Mouse (Mus musculus) T-helper 17 cell (primary cell): ENCODE results near the gene Lhfpl3.
"Not testable (repeated sequence)": the region's sequence is repeated elsewhere in the genome, so short reads cannot be mapped to it uniquely, and the experiment has no call there.

Source experiments
- in situ Hi-C, 2 experiments: fragments of 300-600 bp; cut with MboI, MseI; formaldehyde crosslinking; loops; 1 replicate in 1 of 2; 2 replicates in 1 of 2; pipeline ENCODE4 v1.15.1; 2025; ENCODE audit warnings: high pct_unique_total_duplicates in 2 of 2

The Lhfpl3 gene

DNA sequence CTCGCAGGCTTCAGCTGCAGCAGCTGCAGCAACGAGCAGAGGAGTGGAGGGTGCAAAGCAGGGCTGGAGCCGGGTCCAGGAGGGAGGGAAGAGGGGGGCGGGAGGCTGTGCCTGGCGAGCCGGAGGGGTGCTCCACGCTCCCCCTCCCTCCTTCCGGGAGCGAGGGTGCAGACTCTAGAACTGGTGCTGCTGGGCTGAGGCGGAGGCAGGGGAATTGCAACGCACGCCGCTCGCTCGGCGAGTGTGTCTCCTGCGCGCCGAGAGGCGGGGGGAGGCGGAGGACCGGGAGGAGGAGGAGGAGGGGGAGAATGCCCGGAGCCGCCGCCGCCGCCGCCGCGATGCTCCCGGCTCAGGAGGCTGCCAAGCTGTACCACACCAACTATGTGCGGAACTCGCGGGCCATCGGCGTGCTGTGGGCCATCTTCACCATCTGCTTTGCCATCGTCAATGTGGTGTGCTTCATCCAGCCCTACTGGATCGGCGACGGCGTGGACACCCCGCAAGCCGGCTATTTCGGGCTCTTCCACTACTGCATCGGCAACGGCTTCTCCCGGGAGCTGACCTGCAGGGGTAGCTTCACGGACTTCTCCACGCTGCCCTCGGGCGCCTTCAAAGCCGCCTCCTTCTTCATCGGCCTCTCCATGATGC is at the start of gene Lhfpl3:
Gene Lhfpl3, plus strand, starts transcription at position 175 of the 648 bp plus-strand sequence.
- in situ Hi-C loops: loop anchor here (10.0 kb wide), 2 partner anchors 459 to 469 kb away; no protein-coding TSS in a partner anchor

DNA sequence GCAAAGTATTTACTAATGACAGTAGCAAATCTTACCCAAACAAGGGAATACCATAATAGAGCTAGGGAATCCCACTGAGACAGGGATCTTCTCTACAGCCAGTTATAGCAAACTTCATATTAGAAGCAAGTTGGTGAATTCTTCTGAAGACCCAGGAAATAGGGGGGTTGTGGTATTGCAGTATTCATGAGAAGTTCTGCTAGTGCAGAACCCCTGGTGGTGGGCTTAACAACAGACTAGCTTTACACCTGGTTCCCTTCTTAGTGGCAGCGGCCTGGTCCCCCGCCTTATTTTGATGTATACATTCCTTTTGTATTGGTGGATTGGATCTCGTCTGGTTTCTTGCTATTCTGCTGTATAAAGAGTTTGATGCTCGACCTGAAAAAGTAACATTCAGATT is 39.6 kb upstream of the Lhfpl3 start:
- in situ Hi-C loops: not testable (repeated sequence)

DNA sequence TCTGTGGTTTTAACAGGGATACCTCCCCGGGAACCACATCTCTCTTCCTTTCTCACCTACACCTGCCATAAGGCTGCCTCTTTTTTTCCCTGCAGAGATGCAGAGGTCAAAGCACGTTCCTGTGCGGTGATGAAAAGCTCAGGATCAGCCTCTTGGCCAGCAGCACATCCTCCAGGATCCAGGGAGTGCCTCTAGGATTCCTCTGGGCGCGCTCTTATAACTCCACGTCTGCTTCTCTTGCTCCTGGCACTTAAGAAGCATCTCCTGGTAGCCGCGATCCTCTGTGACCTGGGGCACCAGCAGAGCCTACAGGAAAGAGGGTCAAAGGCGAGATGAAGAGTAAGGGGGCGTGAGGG is 352 bp upstream of the Lhfpl3 start:
- in situ Hi-C loops: loop anchor here (10.0 kb wide), 2 partner anchors 459 to 469 kb away; no protein-coding TSS in a partner anchor

DNA sequence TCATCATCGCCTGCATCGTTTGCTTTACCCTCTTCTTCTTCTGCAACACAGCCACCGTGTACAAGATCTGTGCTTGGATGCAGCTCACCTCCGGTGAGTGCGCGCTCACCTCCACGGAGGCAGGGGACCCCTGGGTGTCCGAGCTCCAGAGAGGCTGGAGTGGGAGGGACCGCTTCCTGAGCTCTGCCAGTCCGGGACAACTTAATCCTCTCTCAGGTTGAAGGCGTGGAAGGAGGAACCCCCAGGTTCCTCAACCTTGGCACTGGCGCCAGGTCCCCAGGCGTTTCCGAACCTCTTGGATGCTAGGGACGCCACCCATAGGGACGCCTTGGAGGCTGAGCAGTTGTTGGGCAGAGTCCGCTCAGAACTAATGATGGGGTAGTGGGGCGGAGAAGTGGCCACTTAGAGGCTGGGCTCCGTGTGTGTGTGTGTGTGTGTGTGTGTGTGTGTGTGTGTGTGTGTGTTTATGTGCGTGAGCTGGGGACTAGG is 718 bp downstream of the Lhfpl3 start:
- in situ Hi-C loops: loop anchor here (10.0 kb wide), 2 partner anchors 458 to 468 kb away; no protein-coding TSS in a partner anchor

DNA sequence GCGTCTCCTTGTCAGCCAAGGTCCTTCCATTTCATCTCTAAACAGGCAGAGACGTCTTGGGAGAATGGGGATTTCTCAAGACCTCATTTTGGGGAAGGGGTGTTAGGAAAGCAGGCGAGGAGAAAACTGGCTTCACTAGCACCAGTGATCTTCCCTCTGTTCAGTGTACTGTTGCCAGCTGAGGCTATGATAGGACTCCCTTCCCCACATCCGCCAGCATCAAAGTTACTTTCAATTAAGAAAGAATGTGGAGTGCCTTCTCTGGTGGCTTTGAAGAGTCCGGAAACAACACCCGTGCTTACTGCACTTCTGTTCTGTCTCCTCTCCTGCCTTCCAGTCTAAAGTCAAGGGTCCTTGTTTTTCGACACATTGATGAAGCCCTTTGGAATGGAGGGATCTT is 1.4 kb downstream of the Lhfpl3 start:
- in situ Hi-C loops: loop anchor here (10.0 kb wide), 2 partner anchors 457 to 467 kb away; no protein-coding TSS in a partner anchor

DNA sequence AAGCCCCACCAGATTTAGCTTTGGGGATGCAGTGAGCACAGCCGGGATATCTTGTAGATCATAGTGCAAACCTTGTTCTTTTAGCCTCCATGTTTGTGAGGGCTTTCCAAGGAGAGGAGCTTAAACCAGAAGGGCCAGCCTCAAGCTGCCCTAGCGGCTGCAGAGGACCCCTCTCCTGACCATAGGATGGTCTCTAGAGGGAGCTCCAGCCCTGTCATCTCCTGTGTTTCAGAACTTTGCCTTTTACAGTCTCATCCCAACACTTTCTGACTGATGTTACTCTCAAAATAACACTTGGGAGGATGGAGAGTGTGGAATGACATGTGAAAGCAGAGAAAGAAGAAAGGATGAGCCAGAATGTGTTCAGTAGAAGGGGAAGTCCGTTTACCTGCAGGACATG is 11.4 kb downstream of the Lhfpl3 start:
- in situ Hi-C loops: no loop called here

DNA sequence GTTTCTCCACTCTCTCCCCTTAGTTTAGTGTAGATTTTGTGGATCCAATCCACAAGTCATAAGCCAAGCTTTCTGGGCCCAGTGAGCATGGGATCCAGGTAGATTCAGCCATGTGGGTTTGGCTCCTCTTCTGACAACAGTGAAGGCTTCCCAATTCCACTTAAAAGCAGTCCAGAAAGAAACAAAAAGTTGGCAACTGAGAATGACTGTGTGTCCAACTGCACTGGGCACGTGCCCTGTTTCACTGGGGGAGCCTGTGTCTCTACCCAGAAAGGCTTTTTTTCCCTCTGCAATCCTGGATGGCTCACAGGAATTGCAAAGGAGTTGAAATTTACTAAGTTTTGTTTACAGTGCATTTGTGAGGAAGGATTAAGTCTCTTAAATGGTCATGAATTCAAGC is 24.9 kb downstream of the Lhfpl3 start:
- in situ Hi-C loops: no loop called here

DNA sequence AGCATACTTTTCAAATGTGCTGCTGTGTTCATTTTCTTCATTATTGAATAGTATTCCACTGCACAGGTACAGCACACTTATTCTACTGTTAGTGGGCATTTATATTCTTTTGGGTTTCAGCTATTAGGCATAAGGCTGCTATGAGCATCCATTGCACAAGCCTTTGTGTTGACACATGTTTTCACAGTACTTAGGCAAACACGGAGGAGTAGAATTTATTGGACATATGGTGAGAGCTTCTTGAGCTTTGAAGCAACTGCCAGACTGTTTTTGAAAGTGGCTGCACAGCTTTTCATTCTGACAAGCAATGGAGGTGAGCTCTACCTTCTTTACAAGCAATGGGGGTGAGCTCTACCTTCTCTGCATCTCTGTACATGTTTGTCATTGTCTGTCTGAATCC is 49.5 kb downstream of the Lhfpl3 start:
- in situ Hi-C loops: no loop called here

DNA sequence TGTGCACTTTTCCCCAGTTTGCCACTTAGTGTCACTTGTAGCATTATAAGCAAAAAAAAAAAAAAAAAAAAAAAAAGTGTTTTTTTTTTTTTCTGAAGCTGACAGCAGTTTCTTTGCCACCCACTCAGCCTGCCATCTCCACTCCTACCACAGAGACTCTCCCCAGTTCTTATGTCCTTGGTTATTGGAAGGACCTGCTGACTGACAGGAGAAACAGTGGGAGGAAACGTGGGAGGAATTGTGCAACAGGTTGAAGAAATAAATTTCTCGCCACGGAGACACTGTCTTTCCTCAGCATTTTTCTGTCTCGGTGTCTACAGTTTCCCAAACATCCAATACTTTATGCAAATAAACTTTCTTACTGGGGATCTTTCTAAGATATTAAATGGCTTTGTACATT is 67.6 kb downstream of the Lhfpl3 start:
- in situ Hi-C loops: no loop called here

DNA sequence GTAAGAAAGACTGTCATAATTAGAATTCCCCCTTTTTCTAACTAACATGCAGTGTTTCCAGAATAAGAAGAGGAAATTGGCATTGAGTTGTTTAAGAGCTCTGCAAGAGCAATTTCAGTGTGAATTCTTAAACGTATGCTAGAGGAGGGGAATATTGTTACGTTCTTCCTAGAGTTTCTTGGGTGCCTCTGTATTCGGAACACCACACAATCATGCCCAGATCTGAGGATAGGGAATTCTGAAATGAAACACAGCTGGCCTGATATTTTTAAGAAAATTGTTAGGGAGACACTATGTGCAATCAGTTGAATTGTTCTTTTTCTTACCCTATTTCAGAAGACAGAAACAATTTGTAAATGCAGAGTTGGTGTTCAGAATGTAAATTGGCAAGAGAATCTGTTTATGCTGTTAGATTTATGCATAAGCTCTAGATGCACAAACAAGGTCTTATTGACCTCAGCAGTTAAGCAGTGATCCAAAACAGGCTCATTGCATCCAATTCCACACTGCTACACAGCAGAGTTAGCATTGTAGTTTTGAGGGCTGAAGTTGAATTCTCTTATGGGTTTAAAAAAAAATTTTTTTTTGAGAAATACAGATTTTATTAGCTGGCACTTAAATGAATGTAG is 84.1 kb downstream of the Lhfpl3 start:
- in situ Hi-C loops: no loop called here

DNA sequence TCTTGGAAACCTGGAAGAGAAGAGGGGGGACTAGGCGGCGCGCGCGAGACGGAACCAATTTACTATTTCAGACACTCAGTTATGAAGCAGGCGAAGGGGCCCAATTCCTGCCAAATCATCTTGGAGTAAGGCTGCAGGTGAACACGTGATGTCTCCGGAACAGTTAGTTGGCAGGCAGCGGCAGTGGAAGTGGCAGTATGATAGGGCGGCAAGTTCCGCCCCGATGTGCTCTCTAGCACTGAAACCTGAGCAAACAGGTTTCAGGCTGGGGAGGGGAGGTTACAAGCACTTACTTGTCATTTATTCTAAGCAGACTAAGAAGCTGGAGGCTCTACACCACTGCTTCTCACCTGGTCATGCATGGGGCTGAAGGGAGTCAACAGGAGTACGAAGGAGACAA is 105.7 kb downstream of the Lhfpl3 start:
- in situ Hi-C loops: no loop called here

DNA sequence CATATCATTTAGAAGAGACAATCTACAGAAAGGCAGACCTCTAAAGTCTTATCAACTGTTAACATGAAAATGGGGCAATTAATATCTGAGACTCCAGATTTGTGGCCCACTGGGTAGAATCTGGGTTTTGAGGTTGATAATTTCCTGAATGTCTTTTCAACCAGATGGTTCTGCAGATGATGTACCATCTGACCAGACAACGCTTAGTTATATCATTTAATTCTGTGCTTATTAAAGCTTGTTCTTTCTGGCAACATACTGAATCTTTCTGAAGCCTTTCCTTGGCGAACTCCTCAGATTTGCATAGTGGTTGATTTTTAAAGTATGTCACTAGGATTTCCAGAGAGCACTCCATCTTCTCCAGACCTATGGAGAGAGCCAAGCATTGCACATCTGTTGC is 107.6 kb downstream of the Lhfpl3 start:
- in situ Hi-C loops: no loop called here

DNA sequence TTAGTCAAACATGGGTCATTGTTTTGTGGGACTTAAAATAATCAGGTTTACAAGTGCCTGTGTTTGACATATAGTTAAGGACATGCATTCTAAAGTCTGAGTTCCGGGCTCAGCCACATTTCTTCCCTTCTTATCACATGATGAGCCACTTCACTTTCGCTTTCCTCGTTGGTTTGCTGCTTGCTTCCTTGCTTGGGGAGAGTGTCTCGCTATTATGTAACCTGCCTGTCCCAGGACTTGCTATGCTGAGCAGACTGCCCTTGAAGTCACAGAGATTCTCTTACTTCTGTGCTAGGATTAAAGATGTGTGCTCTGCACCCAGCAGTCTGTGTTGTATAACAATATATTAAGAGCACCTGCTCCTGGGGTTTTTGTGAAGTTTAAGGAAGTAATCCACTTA is 110.6 kb downstream of the Lhfpl3 start:
- in situ Hi-C loops: no loop called here

DNA sequence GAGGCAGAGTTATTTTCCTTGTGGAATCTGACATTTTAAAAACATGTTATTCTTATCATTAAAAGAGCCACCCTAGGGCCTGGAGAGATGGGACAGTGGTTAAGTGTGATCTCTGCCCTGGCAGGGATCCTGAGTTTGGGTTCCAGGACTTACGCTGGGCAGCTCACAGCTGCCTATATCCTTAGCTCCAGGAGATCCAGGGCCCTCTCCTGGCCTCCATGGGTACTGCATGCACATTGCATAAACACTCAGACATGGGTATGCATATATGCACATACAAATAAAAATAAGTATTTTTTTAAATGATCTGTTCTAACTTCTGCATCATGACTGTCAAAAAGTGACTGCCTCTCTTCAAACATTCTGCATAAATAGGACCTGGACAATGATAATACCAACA is 115.5 kb downstream of the Lhfpl3 start:
- in situ Hi-C loops: no loop called here

DNA sequence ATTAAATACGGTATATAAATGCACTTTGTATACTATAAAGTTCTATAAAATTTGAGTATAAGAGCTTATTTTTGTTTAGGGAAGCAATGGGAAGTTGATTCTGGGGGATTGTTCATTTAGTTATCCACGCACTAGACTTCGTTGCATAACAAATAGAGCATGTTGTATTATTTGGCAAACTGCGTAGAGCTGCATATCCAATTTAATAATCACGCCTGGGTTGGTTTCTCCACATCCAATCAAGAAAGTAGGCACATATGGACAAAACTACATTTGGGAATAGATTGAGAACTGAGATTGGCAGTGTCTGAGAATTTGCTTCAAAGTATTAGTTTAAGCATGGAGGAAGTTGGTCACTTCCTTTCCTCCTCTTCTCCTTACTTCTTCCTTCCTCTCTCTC is 123.2 kb downstream of the Lhfpl3 start:
- in situ Hi-C loops: no loop called here

DNA sequence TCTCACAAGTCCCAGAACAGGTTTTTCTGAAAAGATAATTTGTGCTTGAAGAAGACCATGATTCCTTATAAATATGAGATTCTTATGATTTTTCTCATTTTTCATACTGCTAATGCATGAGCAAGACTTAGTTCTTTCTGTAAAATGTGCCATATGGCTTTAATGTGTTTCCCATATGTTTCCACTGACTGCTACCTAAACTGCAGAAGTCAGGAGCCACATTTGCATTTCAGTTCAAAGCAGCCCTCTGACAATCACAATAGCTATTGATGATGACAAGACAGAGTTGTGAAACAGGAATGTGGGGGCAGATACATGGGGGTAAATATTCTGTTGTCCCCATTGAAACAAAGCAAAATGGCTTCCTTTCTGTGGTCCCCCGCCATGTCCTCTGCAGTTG is 126.6 kb downstream of the Lhfpl3 start:
- in situ Hi-C loops: no loop called here

DNA sequence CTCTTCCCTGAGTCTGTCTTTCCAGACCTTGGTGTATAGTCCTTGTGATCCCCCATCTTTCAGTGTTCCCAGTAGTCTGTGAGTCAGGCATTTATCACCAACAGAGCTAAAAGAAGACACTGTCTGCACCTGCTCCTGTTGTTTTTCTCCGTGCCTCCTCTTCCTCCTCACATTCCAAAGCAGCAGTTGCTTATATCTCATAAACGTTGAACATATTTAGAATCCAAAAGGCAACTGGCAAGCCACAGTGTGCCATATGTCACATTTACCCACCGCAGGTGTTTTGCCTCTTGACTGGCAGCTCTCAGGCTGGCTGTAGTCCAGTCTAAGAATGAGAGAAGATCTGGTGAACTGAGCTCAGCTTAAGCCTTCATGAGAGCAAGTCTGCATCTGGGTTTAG is 142.5 kb downstream of the Lhfpl3 start:
- in situ Hi-C loops: no loop called here

DNA sequence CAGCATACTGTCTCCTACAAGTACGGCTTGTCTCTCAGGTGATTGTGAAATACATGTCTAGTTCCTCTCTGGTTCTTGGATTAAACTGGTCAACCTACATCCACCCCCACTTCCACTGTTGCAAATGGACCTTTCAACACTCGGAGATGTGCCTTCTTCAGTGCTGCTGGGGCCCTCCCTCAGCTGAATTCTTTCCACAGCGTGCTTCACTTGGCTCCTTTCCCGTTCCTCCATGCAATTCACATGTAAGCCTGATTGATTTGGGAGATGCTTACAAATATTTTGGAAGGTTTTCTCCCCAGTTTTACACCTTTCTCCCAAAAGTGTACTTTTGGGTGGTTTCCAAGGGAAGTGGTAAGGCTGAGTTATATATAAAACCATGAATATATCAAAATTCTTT is 143.6 kb downstream of the Lhfpl3 start:
- in situ Hi-C loops: no loop called here

DNA sequence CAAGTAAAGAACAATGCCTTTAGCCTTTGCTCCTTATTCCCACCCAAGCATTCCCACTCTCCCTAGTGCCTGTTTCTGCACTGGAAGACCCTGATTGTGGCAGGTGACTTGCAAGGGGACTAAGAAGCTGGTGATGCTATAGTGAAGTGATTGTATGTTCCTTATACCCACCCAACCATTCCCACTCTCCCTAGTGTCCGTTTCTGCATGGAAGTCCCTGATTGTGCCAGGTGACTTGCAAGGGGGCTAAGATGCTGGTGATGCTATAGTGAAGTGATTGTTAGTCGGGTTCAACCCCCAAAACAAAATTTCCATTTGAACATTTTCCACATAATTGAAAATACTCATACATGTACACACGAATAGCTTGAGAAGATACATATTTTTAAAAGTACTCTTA is 151.4 kb downstream of the Lhfpl3 start:
- in situ Hi-C loops: no loop called here

DNA sequence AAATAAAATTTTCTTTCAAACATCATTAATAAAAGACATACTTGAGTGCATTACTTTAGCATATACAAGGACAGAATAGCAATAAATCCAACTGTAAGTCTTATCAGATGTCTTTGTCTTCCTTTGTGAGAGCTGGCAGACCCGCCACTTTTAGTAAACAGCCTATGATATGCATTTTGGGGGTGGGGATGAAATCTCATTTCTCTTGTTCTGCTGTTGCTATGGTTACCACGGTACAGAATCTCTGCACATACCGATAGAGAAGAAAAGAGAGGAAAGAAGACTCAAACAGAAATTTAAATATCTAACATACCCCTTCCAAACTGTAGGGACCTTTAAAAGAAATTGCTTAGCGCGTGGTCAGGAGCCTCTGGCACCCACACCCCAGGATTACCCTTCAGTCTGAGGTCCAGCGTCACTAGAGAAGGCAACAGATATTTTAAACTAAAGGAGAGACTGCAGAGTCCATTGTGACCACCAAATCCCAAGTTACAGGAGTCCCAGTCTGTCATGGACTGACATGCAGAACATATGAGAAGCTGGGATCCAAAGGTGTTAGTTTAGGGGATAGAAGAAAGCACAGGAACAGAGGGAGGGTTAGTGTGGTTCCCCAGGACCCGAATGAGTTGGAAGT is 151.9 kb downstream of the Lhfpl3 start:
- in situ Hi-C loops: no loop called here

DNA sequence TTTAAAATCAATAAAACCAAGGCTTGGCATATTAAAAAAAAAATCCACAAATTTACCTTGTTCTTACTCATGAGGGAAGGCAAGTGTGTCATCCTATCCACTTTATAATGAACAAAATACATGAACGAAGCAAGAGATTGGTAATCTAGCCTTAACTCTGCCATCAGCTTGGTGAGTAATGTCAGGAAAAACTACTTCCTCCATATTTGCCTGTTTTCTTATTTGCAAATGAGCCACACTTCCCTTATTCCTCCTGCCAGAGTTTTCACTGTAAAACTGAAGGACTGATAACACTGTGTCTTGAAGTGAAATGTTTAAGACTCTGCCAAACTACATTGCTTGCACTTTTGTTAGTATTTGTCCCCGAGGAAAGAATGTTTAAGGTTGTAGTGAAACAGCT is 152.7 kb downstream of the Lhfpl3 start:
- in situ Hi-C loops: no loop called here

DNA sequence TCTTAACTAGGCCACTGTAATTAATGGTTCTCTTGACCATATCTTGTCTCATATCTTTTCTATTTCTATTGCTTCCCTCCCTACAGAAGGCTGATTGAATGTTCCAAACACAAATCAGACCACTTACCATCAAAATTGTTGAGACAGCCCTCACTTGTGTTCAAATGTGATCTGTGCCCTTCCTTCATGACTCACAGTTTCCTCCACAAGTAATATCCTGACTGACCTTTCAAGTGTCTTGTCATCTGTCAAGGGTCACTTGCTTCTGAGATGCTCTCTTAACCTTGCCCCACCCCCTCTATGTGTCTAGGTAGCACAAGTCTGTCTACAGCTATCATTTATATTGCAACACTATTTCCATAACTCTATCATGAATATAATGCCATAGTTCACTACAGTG is 154.1 kb downstream of the Lhfpl3 start:
- in situ Hi-C loops: no loop called here

DNA sequence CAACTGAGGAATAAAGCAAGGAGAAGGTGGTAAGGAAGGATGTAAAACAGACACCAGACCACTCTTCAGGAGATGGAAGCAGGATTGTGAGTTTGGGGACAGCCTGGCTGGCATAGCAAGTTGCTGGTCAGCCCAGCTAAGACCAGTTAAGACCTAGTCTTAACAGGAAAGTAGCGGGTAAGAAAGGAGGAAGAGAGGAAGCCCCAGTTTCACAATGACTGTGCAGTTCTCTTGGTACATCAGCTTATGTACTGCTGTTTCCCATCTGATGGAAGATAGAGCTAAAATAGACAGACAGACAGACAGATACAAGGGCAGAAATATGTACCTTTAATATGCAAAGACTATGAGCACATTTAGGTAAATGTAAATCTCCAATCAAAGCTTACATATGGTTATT is 171.3 kb downstream of the Lhfpl3 start:
- in situ Hi-C loops: no loop called here
